Mouse (Mus musculus): Measurements from ENCODE around the gene Ptprk. TPM values are rescaled to one million over a fixed set of nuclear protein-coding genes. Genes with fewer than 3 reads are reported as not detected.

Ptprk gene
- total RNA-seq, 2 experiments from 2014 or later, result 4.0 to 4.5 TPM

- intact Hi-C loops (cut with DNase I), result no loop called here
- no peak for DNase-seq
Measured at GRCm38 (mm10) chr10:28513601-28514000, 439.0 kb downstream of the Ptprk start.

- DNase-seq, result no peak
- intact Hi-C loops (cut with DNase I), result no loop called here
Measured at GRCm38 (mm10) chr10:28516147-28516546, 441.5 kb downstream of the Ptprk start.

- intact Hi-C loops (cut with DNase I), result no loop called here
- no peak for DNase-seq
Measured at GRCm38 (mm10) chr10:28518297-28518696, 443.7 kb downstream of the Ptprk start.

GRCm38 (mm10) chr10:28519861-28520260 is 445.2 kb downstream of the Ptprk start:
- intact Hi-C loops (cut with DNase I), result no loop called here

GRCm38 (mm10) chr10:28523992-28524735 is 449.5 kb downstream of the Ptprk start:
- intact Hi-C loops (cut with DNase I), result no loop called here
- DNase-seq, result no peak

More at GRCm38 (mm10) chr10:28519861-28520260, 445.2 kb downstream of the Ptprk start:
- DNase-seq, result no peak

- DNase-seq, result no peak
- intact Hi-C loops (cut with DNase I), result no loop called here
Measured at GRCm38 (mm10) chr10:28540595-28540994, 466.0 kb downstream of the Ptprk start.

GRCm38 (mm10) chr10:28542754-28543153 is 468.1 kb downstream of the Ptprk start:
- DNase-seq, result no peak

GRCm38 (mm10) chr10:28550549-28550948 is 475.9 kb downstream of the Ptprk start:
- DNase-seq, result no peak
- intact Hi-C loops (cut with DNase I), result no loop called here

More at GRCm38 (mm10) chr10:28542754-28543153, 468.1 kb downstream of the Ptprk start:
- intact Hi-C loops (cut with DNase I), result no loop called here

- DNase-seq, result no peak
- intact Hi-C loops (cut with DNase I), result no loop called here
Measured at GRCm38 (mm10) chr10:28552068-28552467, 477.4 kb downstream of the Ptprk start.

GRCm38 (mm10) chr10:28564110-28564674 is 489.6 kb downstream of the Ptprk start:
- intact Hi-C loops (cut with DNase I), result no loop called here
- DNase-seq, result no peak

GRCm38 (mm10) chr10:28566378-28566777 is 491.8 kb downstream of the Ptprk start:
- DNase-seq, result no peak
- intact Hi-C loops (cut with DNase I), result no loop called here

GRCm38 (mm10) chr10:28566828-28567227 is 492.2 kb downstream of the Ptprk start:
- no peak for DNase-seq
- intact Hi-C loops (cut with DNase I), result no loop called here

- intact Hi-C loops (cut with DNase I), result no loop called here
Measured at GRCm38 (mm10) chr10:28567441-28567840, 492.8 kb downstream of the Ptprk start.

GRCm38 (mm10) chr10:28568047-28568446 is 493.4 kb downstream of the Ptprk start:
- intact Hi-C loops (cut with DNase I), result no loop called here
- DNase-seq, result no peak

More at GRCm38 (mm10) chr10:28567441-28567840, 492.8 kb downstream of the Ptprk start:
- DNase-seq, result no peak

GRCm38 (mm10) chr10:28579596-28579995 is 505.0 kb downstream of the Ptprk start:
- no peak for DNase-seq
- intact Hi-C loops (cut with DNase I), result no loop called here

GRCm38 (mm10) chr10:28586565-28587138 is 512.0 kb downstream of the Ptprk start:
- no peak for DNase-seq
- intact Hi-C loops (cut with DNase I), result no loop called here

GRCm38 (mm10) chr10:28588401-28588800 is 513.8 kb downstream of the Ptprk start:
- intact Hi-C loops (cut with DNase I), result no loop called here
- DNase-seq, result no peak

GRCm38 (mm10) chr10:28590822-28591221 is 516.2 kb downstream of the Ptprk start:
- no peak for DNase-seq
- intact Hi-C loops (cut with DNase I), result no loop called here

GRCm38 (mm10) chr10:28593566-28594292 is 519.1 kb downstream of the Ptprk start:
- intact Hi-C loops (cut with DNase I), result no loop called here

GRCm38 (mm10) chr10:28596897-28597296 is 522.3 kb downstream of the Ptprk start:
- intact Hi-C loops (cut with DNase I), result no loop called here
- DNase-seq, result no peak

More at GRCm38 (mm10) chr10:28593566-28594292, 519.1 kb downstream of the Ptprk start:
- DNase-seq, result no peak

GRCm38 (mm10) chr10:28609136-28609535 is 534.5 kb downstream of the Ptprk start:
- intact Hi-C loops (cut with DNase I), result no loop called here
- no peak for DNase-seq

Data from gastrocnemius, postnatal 36 days (tissue).